Mouse (Mus musculus): ENCODE measurements at regions not wholly inside any gene's neighbourhood (a gene's known extent, or its start where the extent isn't known, plus 50 kb on each side); places are given as distances from the start of the nearest gene placed in this dataset.
A peak's percentile ranks its signal among the peaks of the same experiment; 100 is the strongest.

- H3K36me3 ChIP-seq (ENCODE audit: control insufficient read depth, insufficient read depth, low read length, poor library complexity, severe bottlenecking) = no peaks in the 10 kb centered on the region
- H3K27me3 ChIP-seq (ENCODE audit: control insufficient read depth, insufficient read depth, low read length, poor library complexity, severe bottlenecking) = no peaks in the 10 kb centered on the region
- no peak for DNase-seq (ENCODE audit: low read depth, low spot score)
Measured at GRCm38 (mm10) chr5:25597786-25598185, 81.9 kb downstream of the Cct8l1 start.

DNA sequence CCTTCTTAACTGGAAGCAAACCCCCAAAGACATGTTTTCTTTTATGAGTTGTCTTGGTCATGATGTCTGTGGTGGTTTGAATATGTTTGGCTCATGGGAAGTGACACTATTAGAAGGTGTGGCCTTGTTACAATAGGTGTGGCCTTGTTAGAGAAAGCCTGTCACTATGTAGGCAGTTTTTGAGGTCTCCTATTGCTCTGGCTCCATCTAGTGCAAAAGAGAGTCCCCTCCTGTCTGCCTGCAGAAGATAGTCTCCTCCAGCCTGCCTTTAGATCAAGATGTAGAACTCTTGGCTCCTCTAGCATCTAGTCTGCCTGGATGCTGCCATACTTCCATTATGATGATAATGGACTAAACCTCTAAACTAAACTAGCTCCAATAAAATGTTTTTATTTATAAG, 75.8 kb downstream of the Cct8l1 start:
- peak; percentile 7 for DNase-seq (ENCODE audit: low read depth, low spot score)
- no peaks in the 10 kb centered on the region for H3K27me3 ChIP-seq (ENCODE audit: control insufficient read depth, insufficient read depth, low read length, poor library complexity, severe bottlenecking)
- H3K36me3 ChIP-seq (ENCODE audit: control insufficient read depth, insufficient read depth, low read length, poor library complexity, severe bottlenecking) = no peaks in the 10 kb centered on the region
